Mouse (Mus musculus): ENCODE data around the gene Asrgl1.

DNA sequence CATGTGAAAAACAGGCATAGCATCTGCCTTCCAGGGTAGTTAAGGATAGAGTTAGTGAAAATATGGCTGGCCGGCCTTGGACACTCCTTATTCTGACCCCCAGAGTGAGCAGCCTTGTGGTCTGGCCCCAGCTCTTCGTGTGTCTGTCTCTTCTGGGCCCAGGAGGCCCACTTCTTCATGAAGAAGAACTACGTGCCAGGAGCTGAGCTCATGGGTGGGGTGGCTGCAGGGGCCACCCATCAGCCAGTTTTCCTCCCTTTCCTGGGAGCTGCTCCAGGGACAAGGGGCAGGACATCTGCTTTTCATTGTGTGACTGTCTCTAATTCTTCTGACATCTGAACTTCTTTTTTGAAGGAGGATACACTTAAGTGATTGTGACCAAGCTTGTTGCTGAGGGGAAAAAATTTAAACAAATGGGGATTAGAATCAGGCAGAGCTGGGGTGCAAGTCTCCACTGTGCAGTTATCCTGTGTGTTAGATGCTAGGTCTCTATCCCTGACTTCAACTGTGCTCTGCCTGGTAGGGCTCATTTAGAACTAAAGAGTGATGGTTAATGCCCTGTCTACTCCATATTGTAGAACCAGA is 30.2 kb downstream of the Asrgl1 start:
- TF ChIP-seq GATA1 (IDR thresholded peaks at IDR 0.05; ENCODE audit: borderline replicate concordance, low read length) (no peak), FLI1 (IDR thresholded peaks at IDR 0.05; ENCODE audit: low read length) (no peak)

All from megakaryocyte, embryonic 14.5 days (primary cell).